Mouse (Mus musculus): ENCODE measurements around the gene Olfr466.

GRCm38 (mm10) chr13:65101232-65101631 is 48.8 kb upstream of the Olfr466 start:
- no peak for TF ChIP-seq CTCF (IDR thresholded peaks at IDR 0.05; ENCODE audit: borderline replicate concordance, insufficient read depth, low read length)
- TF ChIP-seq POLR2A (IDR thresholded peaks at IDR 0.05; ENCODE audit: low read depth, low read length): no peak
